Mouse (Mus musculus): ENCODE results near the gene Slc6a1.
A peak's percentile ranks its signal among the peaks of the same experiment; 100 is the strongest.

Gene Slc6a1

GRCm38 (mm10) chr6:114264010-114264409 lies 18.4 kb upstream of the Slc6a1 start:
- Histone ChIP-seq H3K36me3 (ENCODE audit: insufficient read depth, low read length) (no peaks in the 10 kb centered on the region), H3K9me3 (ENCODE audit: low read length) (no peaks in the 10 kb centered on the region), H3K4me3 (replicated peaks; ENCODE audit: low read length) (no peak overlapping the region), H3K4me1 (replicated peaks; ENCODE audit: low read depth, low read length) (peaks cover 33% of the 10 kb centered on the region), H3K27me3 (ENCODE audit: insufficient read depth, low read length) (peaks cover 18% of the 10 kb centered on the region)
- no peak for TF ChIP-seq POU5F1 (IDR thresholded peaks at IDR 0.05; ENCODE audit: borderline replicate concordance, low read length)
- no peak for TF ChIP-seq NANOG (IDR thresholded peaks at IDR 0.05; ENCODE audit: borderline replicate concordance, low read length)
- TF ChIP-seq CTCF (conservative IDR thresholded peaks at IDR 0.05; ENCODE audit: low read length): no peak

GRCm38 (mm10) chr6:114264426-114264825 lies 18.0 kb upstream of the Slc6a1 start:
- H3K9me3 ChIP-seq (ENCODE audit: low read length): no peaks in the 10 kb centered on the region
- H3K36me3 ChIP-seq (ENCODE audit: insufficient read depth, low read length): no peaks in the 10 kb centered on the region
- no peak overlapping the region for H3K4me3 ChIP-seq (replicated peaks; ENCODE audit: low read length)
- H3K4me1 ChIP-seq (replicated peaks; ENCODE audit: low read depth, low read length): peaks cover 33% of the 10 kb centered on the region
- no peak for TF ChIP-seq POU5F1 (IDR thresholded peaks at IDR 0.05; ENCODE audit: borderline replicate concordance, low read length)
- no peak for TF ChIP-seq NANOG (IDR thresholded peaks at IDR 0.05; ENCODE audit: borderline replicate concordance, low read length)
- peaks cover 20% of the 10 kb centered on the region for H3K27me3 ChIP-seq (ENCODE audit: insufficient read depth, low read length)

GRCm38 (mm10) chr6:114266273-114266672 lies 16.2 kb upstream of the Slc6a1 start:
- Histone ChIP-seq H3K27me3 (ENCODE audit: insufficient read depth, low read length) (peaks cover 32% of the 10 kb centered on the region), H3K4me3 (replicated peaks; ENCODE audit: low read length) (no peak overlapping the region), H3K9me3 (ENCODE audit: low read length) (no peaks in the 10 kb centered on the region), H3K4me1 (replicated peaks; ENCODE audit: low read depth, low read length) (peaks cover 33% of the 10 kb centered on the region), H3K36me3 (ENCODE audit: insufficient read depth, low read length) (no peaks in the 10 kb centered on the region)
- TF ChIP-seq POU5F1 (IDR thresholded peaks at IDR 0.05; ENCODE audit: borderline replicate concordance, low read length) (no peak), CTCF (conservative IDR thresholded peaks at IDR 0.05; ENCODE audit: low read length) (no peak), NANOG (IDR thresholded peaks at IDR 0.05; ENCODE audit: borderline replicate concordance, low read length) (no peak)

GRCm38 (mm10) chr6:114267979-114268378 lies 14.5 kb upstream of the Slc6a1 start:
- H3K4me1 ChIP-seq (replicated peaks; ENCODE audit: low read depth, low read length): peaks cover 33% of the 10 kb centered on the region
- H3K9me3 ChIP-seq (ENCODE audit: low read length): no peaks in the 10 kb centered on the region
- no peak for TF ChIP-seq POU5F1 (IDR thresholded peaks at IDR 0.05; ENCODE audit: borderline replicate concordance, low read length)
- TF ChIP-seq NANOG (IDR thresholded peaks at IDR 0.05; ENCODE audit: borderline replicate concordance, low read length): no peak
- TF ChIP-seq CTCF (conservative IDR thresholded peaks at IDR 0.05; ENCODE audit: low read length): no peak
- peaks cover 40% of the 10 kb centered on the region for H3K27me3 ChIP-seq (ENCODE audit: insufficient read depth, low read length)
- H3K4me3 ChIP-seq (replicated peaks; ENCODE audit: low read length): no peak overlapping the region
- H3K36me3 ChIP-seq (ENCODE audit: insufficient read depth, low read length): no peaks in the 10 kb centered on the region

GRCm38 (mm10) chr6:114269589-114269988 lies 12.8 kb upstream of the Slc6a1 start:
- no peak overlapping the region for H3K4me3 ChIP-seq (replicated peaks; ENCODE audit: low read length)
- peaks cover 55% of the 10 kb centered on the region for H3K27me3 ChIP-seq (ENCODE audit: insufficient read depth, low read length)
- peaks cover 25% of the 10 kb centered on the region for H3K4me1 ChIP-seq (replicated peaks; ENCODE audit: low read depth, low read length)
- TF ChIP-seq CTCF (conservative IDR thresholded peaks at IDR 0.05; ENCODE audit: low read length): no peak
- no peak for TF ChIP-seq NANOG (IDR thresholded peaks at IDR 0.05; ENCODE audit: borderline replicate concordance, low read length)
- TF ChIP-seq POU5F1 (IDR thresholded peaks at IDR 0.05; ENCODE audit: borderline replicate concordance, low read length): no peak
- no peaks in the 10 kb centered on the region for H3K9me3 ChIP-seq (ENCODE audit: low read length)
- H3K36me3 ChIP-seq (ENCODE audit: insufficient read depth, low read length): no peaks in the 10 kb centered on the region

- TF ChIP-seq POU5F1 (IDR thresholded peaks at IDR 0.05; ENCODE audit: borderline replicate concordance, low read length) (no peak), NANOG (IDR thresholded peaks at IDR 0.05; ENCODE audit: borderline replicate concordance, low read length) (no peak)
- Histone ChIP-seq H3K27me3 (ENCODE audit: insufficient read depth, low read length) (peaks cover 62% of the 10 kb centered on the region), H3K9me3 (ENCODE audit: low read length) (no peaks in the 10 kb centered on the region), H3K4me1 (replicated peaks; ENCODE audit: low read depth, low read length) (peaks cover 19% of the 10 kb centered on the region), H3K36me3 (ENCODE audit: insufficient read depth, low read length) (no peaks in the 10 kb centered on the region), H3K4me3 (replicated peaks; ENCODE audit: low read length) (no peak overlapping the region)
Observed at GRCm38 (mm10) chr6:114270799-114271198, 11.6 kb upstream of the Slc6a1 start.

GRCm38 (mm10) chr6:114272279-114272678 lies 10.2 kb upstream of the Slc6a1 start:
- no peak for TF ChIP-seq NANOG (IDR thresholded peaks at IDR 0.05; ENCODE audit: borderline replicate concordance, low read length)
- no peak for TF ChIP-seq CTCF (conservative IDR thresholded peaks at IDR 0.05; ENCODE audit: low read length)
- TF ChIP-seq POU5F1 (IDR thresholded peaks at IDR 0.05; ENCODE audit: borderline replicate concordance, low read length): no peak
- peaks cover 70% of the 10 kb centered on the region for H3K27me3 ChIP-seq (ENCODE audit: insufficient read depth, low read length)
- H3K36me3 ChIP-seq (ENCODE audit: insufficient read depth, low read length): no peaks in the 10 kb centered on the region
- peaks cover 7% of the 10 kb centered on the region for H3K4me1 ChIP-seq (replicated peaks; ENCODE audit: low read depth, low read length)
- H3K4me3 ChIP-seq (replicated peaks; ENCODE audit: low read length): no peak overlapping the region
- no peaks in the 10 kb centered on the region for H3K9me3 ChIP-seq (ENCODE audit: low read length)

- TF ChIP-seq NANOG (IDR thresholded peaks at IDR 0.05; ENCODE audit: borderline replicate concordance, low read length) (no peak), POU5F1 (IDR thresholded peaks at IDR 0.05; ENCODE audit: borderline replicate concordance, low read length) (no peak), CTCF (conservative IDR thresholded peaks at IDR 0.05; ENCODE audit: low read length) (no peak)
- H3K27me3 ChIP-seq (ENCODE audit: insufficient read depth, low read length): peaks cover 70% of the 10 kb centered on the region
- H3K4me3 ChIP-seq (replicated peaks; ENCODE audit: low read length): no peak overlapping the region
- H3K4me1 ChIP-seq (replicated peaks; ENCODE audit: low read depth, low read length): no peaks in the 10 kb centered on the region; the same call in none of the 2 replicates
- H3K36me3 ChIP-seq (ENCODE audit: insufficient read depth, low read length): no peaks in the 10 kb centered on the region
- H3K9me3 ChIP-seq (ENCODE audit: low read length): no peaks in the 10 kb centered on the region
Observed at GRCm38 (mm10) chr6:114273997-114274728, 8.3 kb upstream of the Slc6a1 start.

- H3K36me3 ChIP-seq (ENCODE audit: insufficient read depth, low read length): no peaks in the 10 kb centered on the region
- H3K4me1 ChIP-seq (replicated peaks; ENCODE audit: low read depth, low read length): no peaks in the 10 kb centered on the region; the same call in 1 of the 2 replicates
- TF ChIP-seq NANOG (IDR thresholded peaks at IDR 0.05; ENCODE audit: borderline replicate concordance, low read length) (no peak), CTCF (conservative IDR thresholded peaks at IDR 0.05; ENCODE audit: low read length) (peak; percentile 35)
- no peak overlapping the region for H3K4me3 ChIP-seq (replicated peaks; ENCODE audit: low read length)
- H3K27me3 ChIP-seq (ENCODE audit: insufficient read depth, low read length): peaks cover 71% of the 10 kb centered on the region
- no peaks in the 10 kb centered on the region for H3K9me3 ChIP-seq (ENCODE audit: low read length)
Observed at GRCm38 (mm10) chr6:114275800-114276199, 6.6 kb upstream of the Slc6a1 start.
